Mouse (Mus musculus) bone marrow macrophage, adult 2 months (primary cell): Measurements from ENCODE around the gene Gm3685. TPM values are rescaled to one million over a fixed set of nuclear protein-coding genes. Genes with fewer than 3 reads are reported as not detected.
"Not testable (repeated sequence)": the region's sequence is repeated elsewhere in the genome, so short reads cannot be mapped to it uniquely, and the experiment has no call there.

Experiments used
- H3K27ac ChIP-seq: 2 replicates; pipeline ENCODE4 v1.5.1; 2012; ENCODE audit warnings: low read depth, low read length; ENCODE audit not compliant: insufficient read depth
- H3K4me1 ChIP-seq: 2 replicates; pipeline ENCODE4 v1.6.1; 2012; ENCODE audit warnings: low read length; ENCODE audit not compliant: control insufficient read depth, insufficient read depth
- H3K4me3 ChIP-seq: 2 replicates; pipeline ENCODE4 v1.5.1; 2012; ENCODE audit warnings: mild to moderate bottlenecking, low read length, moderate library complexity; ENCODE audit not compliant: insufficient read depth
- polyA plus RNA-seq: library from polyadenylated mRNA; stranded (reverse); fragments of >200 nt; gene quantifications from 2 replicates; pipeline ENCODE4 v1.2.4, GENCODE M21; 2012; ENCODE audit not compliant: missing spikeins, insufficient read depth, insufficient read length

Gm3685 gene
- not detected in 2 replicates for polyA plus RNA-seq

GRCm38 (mm10) chr14:7044870-7045269 lies at the start of gene Gm3685:
Gene Gm3685 (minus strand): TSS chr14:7044970.
- not testable (repeated sequence) for H3K27ac ChIP-seq, H3K4me1 ChIP-seq, H3K4me3 ChIP-seq

GRCm38 (mm10) chr14:7026781-7027749 lies 17.7 kb downstream of the Gm3685 start, which contains the start of gene Gm10406:
Gene Gm10406 (minus strand): TSS chr14:7027449.
- H3K27ac ChIP-seq, H3K4me3 ChIP-seq, H3K4me1 ChIP-seq: not testable (repeated sequence)

- not testable (repeated sequence) for H3K4me1 ChIP-seq, H3K4me3 ChIP-seq, H3K27ac ChIP-seq
These were observed 18.5 kb downstream of the Gm3685 start for GRCm38 (mm10) chr14:7026274-7026673.

Other genes starting within 250 kb of the Gm3685 start
- gene Gm3642, start 204.7 kb downstream of the Gm3685 start, polyA plus RNA-seq = not detected in 2 replicates
- gene Gm3667, start 155.0 kb downstream of the Gm3685 start, polyA plus RNA-seq = not detected in 2 replicates
- not detected in 2 replicates for gene Gm6356, start 71.2 kb downstream of the Gm3685 start, polyA plus RNA-seq
- not detected in 2 replicates for gene Gm10406, start 17.5 kb downstream of the Gm3685 start, polyA plus RNA-seq
- not detected in 2 replicates for gene Gm3696, start 55.7 kb upstream of the Gm3685 start, polyA plus RNA-seq
- not detected in 2 replicates for gene Gm6676, start 80.4 kb upstream of the Gm3685 start, polyA plus RNA-seq
- not detected in 2 replicates for gene Gm3512, start 129.6 kb upstream of the Gm3685 start, polyA plus RNA-seq
- not detected in 2 replicates for gene Gm16434, start 149.6 kb upstream of the Gm3685 start, polyA plus RNA-seq
- not detected in 2 replicates for gene Gm3727, start 219.7 kb upstream of the Gm3685 start, polyA plus RNA-seq